Mouse (Mus musculus) MEL (cell line): Measurements from ENCODE around the gene Gm20388. TPM values are rescaled to one million over a fixed set of nuclear protein-coding genes. Genes with fewer than 3 reads are reported as not detected.
A peak's percentile ranks its signal among the peaks of the same experiment; 100 is the strongest.

Source experiments
- DNase-seq: peaks from one replicate; pipeline ENCODE4 v3.0.0; 2011; ENCODE audit warnings: low read depth, low spot score
- H3K27ac ChIP-seq: 2 replicates; pipeline ENCODE4 v1.5.1; 2012; ENCODE audit warnings: low read depth, mild to moderate bottlenecking, control low read depth, low read length, moderate library complexity; ENCODE audit not compliant: control insufficient read depth
- H3K27me3 ChIP-seq, 2 experiments: fragments of 150-350 bp in 1 of 2; sonication (generic) in 1 of 2; 2 replicates each; pipeline ENCODE4 v1.6.1; 2012; ENCODE audit warnings: low read length in 2 of 2, mild to moderate bottlenecking in 2 of 2, improper control_type of control experiment in 1 of 2, moderate library complexity in 1 of 2; ENCODE audit not compliant: insufficient read depth in 2 of 2, control insufficient read depth in 1 of 2
- H3K36me3 ChIP-seq, 2 experiments: 2 replicates each; pipeline ENCODE4 v1.6.1; 2012 to 2014; ENCODE audit warnings: low read length in 2 of 2, improper control_type of control experiment in 1 of 2, inconsistent platforms in 1 of 2, mild to moderate bottlenecking in 1 of 2; ENCODE audit not compliant: insufficient read depth in 2 of 2, control insufficient read depth in 1 of 2
- H3K4me1 ChIP-seq, 2 experiments: fragments of 150-350 bp in 1 of 2; sonication (generic) in 1 of 2; 2 replicates each; pipeline ENCODE4 v1.6.1; 2012; ENCODE audit warnings: low read length in 2 of 2, improper control_type of control experiment in 1 of 2, mild to moderate bottlenecking in 1 of 2; ENCODE audit not compliant: insufficient read depth in 2 of 2, control insufficient read depth in 1 of 2
- H3K4me3 ChIP-seq, 2 experiments: fragments of 150-350 bp in 1 of 2; sonication (generic) in 1 of 2; 2 replicates each; pipeline ENCODE4 v1.5.1; 2012; ENCODE audit warnings: low read depth in 2 of 2, low read length in 2 of 2, mild to moderate bottlenecking in 2 of 2, moderate library complexity in 2 of 2, control low read depth in 1 of 2, improper control_type of control experiment in 1 of 2; ENCODE audit not compliant: control insufficient read depth in 1 of 2, insufficient read depth in 1 of 2
- H3K79me2 ChIP-seq: 2 replicates; pipeline ENCODE4 v1.6.1; 2012; ENCODE audit warnings: mild to moderate bottlenecking, low read length, moderate library complexity; ENCODE audit not compliant: control insufficient read depth, poor library complexity, insufficient read depth
- H3K9ac ChIP-seq: 2 replicates; pipeline ENCODE4 v1.6.1; 2012; ENCODE audit warnings: low read depth, mild to moderate bottlenecking, control low read depth, low read length, moderate library complexity; ENCODE audit not compliant: control insufficient read depth, poor library complexity, severe bottlenecking
- H3K9me3 ChIP-seq: fragments of 150-350 bp; sonication (generic); replicated peaks from 2 replicates; pipeline ENCODE4 v1.6.1; 2012; ENCODE audit warnings: mild to moderate bottlenecking, low read length, improper control_type of control experiment, moderate library complexity; ENCODE audit not compliant: insufficient read depth
- CHD1 ChIP-seq: IDR thresholded peaks from 2 replicates; pipeline ENCODE4 v1.6.1; 2012; ENCODE audit warnings: low read depth, mild to moderate bottlenecking, inconsistent platforms, low read length, improper control_type of control experiment
- CHD2 ChIP-seq: IDR thresholded peaks from 2 replicates; pipeline ENCODE4 v1.6.1; 2011; ENCODE audit warnings: low read length, improper control_type of control experiment
- EP300 ChIP-seq, 2 experiments: IDR thresholded peaks; 2 replicates each; pipeline ENCODE4 v1.6.1; 2011; ENCODE audit warnings: improper control_type of control experiment in 2 of 2, low read length in 2 of 2, low read depth in 1 of 2, mild to moderate bottlenecking in 1 of 2
- ETS1 ChIP-seq: IDR thresholded peaks from 2 replicates; pipeline ENCODE4 v1.6.1; 2012; ENCODE audit warnings: low read depth, mild to moderate bottlenecking, inconsistent platforms, low read length, improper control_type of control experiment, moderate library complexity
- HCFC1 ChIP-seq: IDR thresholded peaks from 2 replicates; pipeline ENCODE4 v1.6.1; 2012; ENCODE audit warnings: low read depth, mild to moderate bottlenecking, inconsistent platforms, low read length, improper control_type of control experiment, moderate library complexity
- KAT2A ChIP-seq: conservative IDR thresholded peaks from 2 replicates; pipeline ENCODE4 v1.6.1; 2012; ENCODE audit warnings: low read depth, low read length, improper control_type of control experiment, inconsistent platforms
- MXI1 ChIP-seq: IDR thresholded peaks from 2 replicates; pipeline ENCODE4 v1.6.1; 2011; ENCODE audit warnings: mild to moderate bottlenecking, low read depth, low read length, improper control_type of control experiment
- MYC ChIP-seq: IDR thresholded peaks from 2 replicates; pipeline ENCODE4 v1.6.1; 2011; ENCODE audit warnings: low read depth, mild to moderate bottlenecking, low read length, improper control_type of control experiment, moderate library complexity
- RCOR1 ChIP-seq: IDR thresholded peaks from 2 replicates; pipeline ENCODE4 v1.6.1; 2012; ENCODE audit warnings: low read depth, mild to moderate bottlenecking, inconsistent platforms, low read length, improper control_type of control experiment
- SIN3A ChIP-seq: IDR thresholded peaks from 2 replicates; pipeline ENCODE4 v1.6.1; 2012; ENCODE audit warnings: low read length, improper control_type of control experiment, inconsistent platforms
- SMC3 ChIP-seq: IDR thresholded peaks from 2 replicates; pipeline ENCODE4 v1.6.1; 2011; ENCODE audit warnings: low read depth, low read length, improper control_type of control experiment
- TAL1 ChIP-seq: IDR thresholded peaks from 2 replicates; pipeline ENCODE4 v1.6.1; 2012; ENCODE audit warnings: mild to moderate bottlenecking, inconsistent platforms, low read length, moderate library complexity, mixed read lengths
- ZC3H11A ChIP-seq: IDR thresholded peaks from 2 replicates; pipeline ENCODE4 v1.6.1; 2012; ENCODE audit warnings: low read depth, mild to moderate bottlenecking, inconsistent platforms, low read length, improper control_type of control experiment
- ZKSCAN1 ChIP-seq: IDR thresholded peaks from 2 replicates; pipeline ENCODE4 v1.6.1; 2012; ENCODE audit warnings: low read depth, mild to moderate bottlenecking, inconsistent platforms, low read length, improper control_type of control experiment, moderate library complexity
- ZMIZ1 ChIP-seq: IDR thresholded peaks from 2 replicates; pipeline ENCODE4 v1.6.1; 2012; ENCODE audit warnings: low read depth, mild to moderate bottlenecking, inconsistent platforms, low read length, improper control_type of control experiment, moderate library complexity
- polyA plus RNA-seq, 2 experiments: library from polyadenylated mRNA; stranded (reverse) in 1 of 2; unstranded in 1 of 2; fragments of >175 nt in 1 of 2; fragments of >200 nt in 1 of 2; gene quantifications; 2 replicates each; pipeline versions ENCODE4 v1.2.1 to v1.2.4; 2012; ENCODE audit warnings: low replicate concordance in 2 of 2, low read depth in 1 of 2; ENCODE audit not compliant: insufficient read length in 2 of 2, insufficient read depth in 1 of 2, missing spikeins in 1 of 2
- total RNA-seq: library from RNA; depleted of rRNA; stranded (reverse); fragments of 300-350 nt; gene quantifications from 2 replicates; pipeline ENCODE4 v1.2.3, GENCODE M21; 2012

Gene Gm20388
- total and polyA plus RNA-seq, 3 experiments, result 11.1 to 17.8 TPM; not detected in 1

DNA sequence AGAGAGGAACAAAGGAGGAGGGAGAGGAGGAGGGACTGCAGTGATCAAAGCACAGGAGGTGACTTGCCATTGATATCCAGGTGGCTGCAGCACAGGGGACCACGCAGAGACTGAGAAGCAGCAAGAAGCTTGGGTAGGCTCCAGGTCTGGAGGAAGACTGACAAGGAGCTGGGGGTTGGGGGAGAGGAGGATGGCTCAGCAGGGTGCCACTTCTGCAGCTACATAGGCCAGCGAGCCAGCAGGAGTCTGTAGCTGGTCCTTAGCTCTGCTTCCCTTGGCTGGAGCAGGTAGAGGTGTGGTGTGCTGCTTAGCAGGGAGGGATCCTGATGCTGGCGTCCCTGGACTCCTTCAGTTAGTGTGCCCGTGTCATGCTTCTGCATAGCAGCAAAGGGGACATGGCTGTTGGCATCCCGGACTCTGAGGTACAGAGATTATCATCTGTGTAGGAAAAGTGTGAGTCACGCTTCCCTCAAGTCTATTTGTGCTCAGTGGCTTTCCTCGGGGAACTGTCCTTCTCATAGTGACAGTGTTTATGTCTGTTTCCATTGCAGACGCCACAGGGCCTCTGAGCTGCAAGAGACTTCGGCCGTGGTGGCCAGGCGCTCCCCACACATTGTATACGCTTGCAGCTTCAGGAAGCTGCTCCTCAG is 234.1 kb downstream of the Gm20388 start:
- Histone ChIP-seq H3K4me3 (no peak overlapping the region), H3K27ac (no peak overlapping the region), H3K9me3 (no peaks in the 10 kb centered on the region), H3K9ac (no peak overlapping the region), H3K27me3 (no peaks in the 10 kb centered on the region), H3K36me3 (no peaks in the 10 kb centered on the region), H3K4me1 (no peaks in the 10 kb centered on the region), H3K79me2 (no peaks in the 10 kb centered on the region)
- no peak for DNase-seq
- TF ChIP-seq KAT2A (no peak), EP300 (IDR thresholded peaks at IDR 0.05; ENCODE audit: low read depth in 1 of 2, low read length in 2 of 2) (no peak), HCFC1 (no peak)

GRCm38 (mm10) chr8:120146051-120146450 is 235.4 kb downstream of the Gm20388 start:
- peak; percentile 12 for DNase-seq
- Histone ChIP-seq H3K4me1 (no peaks in the 10 kb centered on the region), H3K36me3 (no peaks in the 10 kb centered on the region), H3K9ac (no peak overlapping the region), H3K27ac (no peak overlapping the region), H3K4me3 (no peak overlapping the region), H3K27me3 (no peaks in the 10 kb centered on the region), H3K9me3 (no peaks in the 10 kb centered on the region), H3K79me2 (no peaks in the 10 kb centered on the region)
- TF ChIP-seq ETS1 (no peak), RCOR1 (no peak), ZKSCAN1 (no peak), ZC3H11A (no peak), MXI1 (no peak), TAL1 (no peak), MYC (no peak), CHD1 (no peak), ZMIZ1 (no peak)

DNA sequence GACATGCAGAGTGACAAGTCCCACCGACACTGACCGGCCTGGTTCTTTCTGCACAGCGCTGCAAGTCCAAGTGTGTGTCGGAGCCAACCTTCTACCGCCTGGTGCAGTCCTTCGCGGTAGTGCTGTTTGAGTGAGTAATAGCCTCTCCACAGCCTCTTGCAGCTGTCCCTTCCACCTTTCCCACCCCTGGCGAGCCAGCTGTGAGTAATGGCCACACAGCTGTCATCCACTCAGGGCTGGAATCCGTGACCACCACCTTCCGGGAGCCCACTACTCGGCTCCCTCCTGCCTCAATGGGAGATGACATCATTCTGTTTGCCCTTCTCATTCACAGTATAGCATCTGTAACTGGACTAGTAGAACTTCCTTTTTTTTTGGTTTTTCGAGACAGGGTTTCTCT is 239.4 kb downstream of the Gm20388 start:
- H3K4me3 ChIP-seq, result no peak overlapping the region
- no peaks in the 10 kb centered on the region for H3K27me3 ChIP-seq
- TF ChIP-seq CHD2 (no peak), ZMIZ1 (no peak), SMC3 (no peak), SIN3A (no peak)
- TF ChIP-seq, all 39 proteins: peak for 0
- Histone ChIP-seq H3K9ac (no peak overlapping the region), H3K9me3 (no peaks in the 10 kb centered on the region), H3K27ac (no peak overlapping the region), H3K4me1 (no peaks in the 10 kb centered on the region), H3K79me2 (no peaks in the 10 kb centered on the region), H3K36me3 (no peaks in the 10 kb centered on the region)
- no peak for DNase-seq
